ENCODE assay signal across 8 mouse cellular contexts in genomic region chr19:57077826-57078699, GRCm38 (mm10).
A peak's percentile ranks its signal among the peaks of the same experiment; 100 is the strongest.
DNase-seq lines count a peak whose midpoint lies in the region; ATAC-seq and TF ChIP-seq lines count a peak whose summit lies in the region.

No protein-coding gene starts in this region.

- no peaks in the 10 kb centered on the region for H3K9me3 ChIP-seq in kidney, embryonic 16.5 days (ENCODE audit: low read length)
- H3K9me3 ChIP-seq in forebrain, postnatal 0 days (ENCODE audit: low read length): no peaks in the 10 kb centered on the region
- no peaks in the 10 kb centered on the region for H3K9me3 ChIP-seq in midbrain, postnatal 0 days (ENCODE audit: low read length)

- no peak for ATAC-seq in kidney, embryonic 16.5 days (ENCODE audit: low FRiP score, low TSS enrichment)
- ATAC-seq in forebrain, postnatal 0 days: peak; percentile 40
- ATAC-seq in midbrain, postnatal 0 days (ENCODE audit: low FRiP score): 0 out of 2 replicates have a peak, but pooled peaks have one; percentile 47
- ATAC-seq in frontal cortex, adult (ENCODE audit: low TSS enrichment): no peak

- peaks cover 28% of the 10 kb centered on the region for H3K4me1 ChIP-seq in kidney, embryonic 16.5 days (ENCODE audit: insufficient read depth, low read length)
- peaks cover 13% of the 10 kb centered on the region for H3K4me1 ChIP-seq in forebrain, postnatal 0 days (ENCODE audit: insufficient read depth)
- H3K4me1 ChIP-seq in midbrain, postnatal 0 days (ENCODE audit: insufficient read depth, low read length): peaks cover 6% of the 10 kb centered on the region

- no peak overlapping the region for H3K4me2 ChIP-seq in kidney, embryonic 16.5 days (replicated peaks; ENCODE audit: low read depth, low read length)
- no peak overlapping the region for H3K4me2 ChIP-seq in forebrain, postnatal 0 days (ENCODE audit: low read depth)
- H3K4me2 ChIP-seq in midbrain, postnatal 0 days (ENCODE audit: low read depth, low read length, poor library complexity, severe bottlenecking): no peak overlapping the region

- TF ChIP-seq CTCF in forebrain, postnatal 0 days (IDR thresholded peaks at IDR 0.05; ENCODE audit: low read depth): no peak
- TF ChIP-seq CTCF in midbrain, postnatal 0 days (IDR thresholded peaks at IDR 0.05): no peak

- H3K27ac ChIP-seq in kidney, embryonic 16.5 days (ENCODE audit: low read length): peak overlapping the region; percentile 43
- H3K27ac ChIP-seq in forebrain, postnatal 0 days (ENCODE audit: low read depth, low read length): peak overlapping the region; percentile 30; the same call in 1 of the 2 replicates
- H3K27ac ChIP-seq in midbrain, postnatal 0 days (ENCODE audit: low read depth, low read length): peak overlapping the region; percentile 48

- H3K9ac ChIP-seq in kidney, embryonic 16.5 days (replicated peaks; ENCODE audit: low read length): no peak overlapping the region
- H3K9ac ChIP-seq in forebrain, postnatal 0 days: no peak overlapping the region
- no peak overlapping the region for H3K9ac ChIP-seq in midbrain, postnatal 0 days (replicated peaks; ENCODE audit: low read length, poor library complexity, severe bottlenecking)

- H3K27me3 ChIP-seq in kidney, embryonic 16.5 days (ENCODE audit: insufficient read depth, low read length): no peaks in the 10 kb centered on the region
- H3K27me3 ChIP-seq in forebrain, postnatal 0 days (ENCODE audit: insufficient read depth, low read length): no peaks in the 10 kb centered on the region
- H3K27me3 ChIP-seq in midbrain, postnatal 0 days (ENCODE audit: insufficient read depth, low read length): no peaks in the 10 kb centered on the region

- 69% methylated on average over 13 of the region's 13 CpGs for WGBS in kidney, embryonic 16.5 days
- WGBS in forebrain, postnatal 0 days: 16% methylated on average over 13 of the region's 13 CpGs
- WGBS in midbrain, postnatal 0 days: 19% methylated on average over 13 of the region's 13 CpGs

- H3K4me3 ChIP-seq in kidney, embryonic 16.5 days (ENCODE audit: low read length): no peak overlapping the region
- no peak overlapping the region for H3K4me3 ChIP-seq in forebrain, postnatal 0 days (ENCODE audit: low read depth, low read length)
- H3K4me3 ChIP-seq in midbrain, postnatal 0 days (ENCODE audit: low read depth, low read length): no peak overlapping the region

- no peaks in the 10 kb centered on the region for H3K36me3 ChIP-seq in kidney, embryonic 16.5 days (ENCODE audit: insufficient read depth, low read length)
- no peaks in the 10 kb centered on the region for H3K36me3 ChIP-seq in forebrain, postnatal 0 days (ENCODE audit: insufficient read depth)
- no peaks in the 10 kb centered on the region for H3K36me3 ChIP-seq in midbrain, postnatal 0 days (ENCODE audit: insufficient read depth, low read length)

- no peak for DNase-seq in kidney, postnatal 25 days
- peak; percentile 31 for DNase-seq in embryo, embryonic 9.5 days (ENCODE audit: extremely low spot score)
- DNase-seq in forebrain, postnatal 0 days: peak; percentile 37
- peak; percentile 35 for DNase-seq in midbrain, postnatal 0 days (ENCODE audit: low spot score)
- no peak for DNase-seq in left cerebral cortex, adult 8-10 months (ENCODE audit: low spot score in 2 of 2)
- DNase-seq in layer of hippocampus, adult 9-11 months: no peak

Comparison
In these comparisons a context has a peak if more than half of its experiments do, and no peak if none do; other contexts are left out.
1. ATAC-seq: peak in forebrain, postnatal 0 days (single experiment) and midbrain, postnatal 0 days (single experiment); none in kidney, embryonic 16.5 days (single experiment) and frontal cortex, adult (single experiment).
2. DNase-seq: peak in embryo, embryonic 9.5 days (single experiment), forebrain, postnatal 0 days (single experiment) and midbrain, postnatal 0 days (single experiment); none in kidney, postnatal 25 days (0 of 2), left cerebral cortex, adult 8-10 months (0 of 2) and layer of hippocampus, adult 9-11 months (single experiment).
3. Peak in every context shown above with its lines, with median percentiles within 50 percentile points of each other: H3K27ac ChIP-seq.